Mouse (Mus musculus) stomach, embryonic 16.5 days (tissue): Measurements from ENCODE around the gene H2-Ke6. TPM values are rescaled to one million over a fixed set of nuclear protein-coding genes. Genes with fewer than 3 reads are reported as not detected.

ENCODE experiments used
- ATAC-seq: fragments of 200-750 bp; cut with Nextera tagmentation; 2 replicates; pipeline ENCODE4 v1.8.0; 2017; ENCODE audit warnings: moderate number of reproducible peaks, moderate TSS enrichment; ENCODE audit not compliant: insufficient read depth, low FRiP score
- H3K27ac ChIP-seq: fragments of 300-500 bp; sonication (generic); 2 replicates; pipeline ENCODE4 v1.5.1; 2014; ENCODE audit warnings: low read length
- H3K27me3 ChIP-seq: fragments of 300-500 bp; sonication (generic); 2 replicates; pipeline ENCODE4 v1.6.1; 2014; ENCODE audit warnings: low read length, control low read depth, mixed read lengths; ENCODE audit not compliant: control insufficient read depth, insufficient read depth
- H3K36me3 ChIP-seq: fragments of 300-500 bp; sonication (generic); 2 replicates; pipeline ENCODE4 v1.6.1; 2014; ENCODE audit warnings: low read length; ENCODE audit not compliant: control insufficient read depth, insufficient read depth
- H3K4me1 ChIP-seq: fragments of 300-500 bp; sonication (generic); 2 replicates; pipeline ENCODE4 v1.6.1; 2014; ENCODE audit warnings: low read length, control low read depth, mixed read lengths; ENCODE audit not compliant: control insufficient read depth, insufficient read depth
- H3K4me2 ChIP-seq: fragments of 300-500 bp; sonication (generic); 2 replicates; pipeline ENCODE4 v1.6.1; 2014; ENCODE audit warnings: low read depth, low read length, mixed read lengths
- H3K4me3 ChIP-seq: fragments of 300-500 bp; sonication (generic); replicated peaks from 2 replicates; pipeline ENCODE4 v1.5.1; 2014; ENCODE audit warnings: mild to moderate bottlenecking, low read length
- H3K9ac ChIP-seq: fragments of 300-500 bp; sonication (generic); 2 replicates; pipeline ENCODE4 v1.6.1; 2014; ENCODE audit warnings: low read length
- H3K9me3 ChIP-seq: fragments of 300-500 bp; sonication (generic); replicated peaks from 2 replicates; pipeline ENCODE4 v1.6.1; 2016; ENCODE audit warnings: low read length, control low read depth; ENCODE audit not compliant: control insufficient read depth
- WGBS: fragments of 180-500 bp; shearing (Covaris S2); extraction: QIAGEN DNeasy Blood & Tissue Kit; methylation state at CpG from one replicate; pipeline ENCODE4 v1.1.7; 2014; 5-methylcytosine and 5-hydroxymethylcytosine counted together
- polyA plus RNA-seq: library from polyadenylated mRNA; unstranded; fragments of >200 nt; fragmentation: Nextera tagmentation; extraction: Ambion mirVana; gene quantifications from 2 replicates; pipeline ENCODE4 v1.2.1, GENCODE M21; 2015

H2-Ke6 gene
- 38.9 and 41.3 TPM in 2 replicates for polyA plus RNA-seq

GRCm38 (mm10) chr17:34027656-34028223 is at the start of gene H2-Ke6:
Gene H2-Ke6 (minus strand): TSS chr17:34028060.
- ATAC-seq: peak; percentile 75
- Histone ChIP-seq H3K9me3 (no peaks in the 10 kb centered on the region), H3K9ac (peak within 1 kb of the TSS; percentile 74), H3K27ac (peak within 1 kb of the TSS; percentile 66), H3K36me3 (peaks cover 16% of the 10 kb centered on the region), H3K27me3 (no peaks in the 10 kb centered on the region), H3K4me3 (peak within 1 kb of the TSS; percentile 75), H3K4me2 (peak within 1 kb of the TSS; percentile 85), H3K4me1 (peaks cover 52% of the 10 kb centered on the region)
- under 1% methylated on average over 49 of the region's 49 CpGs for WGBS

- no peak overlapping the region for H3K4me2 ChIP-seq
- no peaks in the 10 kb centered on the region for H3K4me1 ChIP-seq
- no peak overlapping the region for H3K4me3 ChIP-seq
- H3K9me3 ChIP-seq: no peaks in the 10 kb centered on the region
- H3K27me3 ChIP-seq: peaks cover 17% of the 10 kb centered on the region
- ATAC-seq: no peak
- 3% methylated on average over 9 of the region's 9 CpGs for WGBS
- H3K9ac ChIP-seq: no peak overlapping the region
- H3K36me3 ChIP-seq: no peaks in the 10 kb centered on the region
- no peak overlapping the region for H3K27ac ChIP-seq
Measured at GRCm38 (mm10) chr17:34077549-34077948, 49.7 kb upstream of the H2-Ke6 start.

GRCm38 (mm10) chr17:34075271-34075670 is 47.4 kb upstream of the H2-Ke6 start:
- no peak overlapping the region for H3K4me3 ChIP-seq
- no peak for ATAC-seq
- no peaks in the 10 kb centered on the region for H3K36me3 ChIP-seq
- no peak overlapping the region for H3K4me2 ChIP-seq
- H3K4me1 ChIP-seq: no peaks in the 10 kb centered on the region
- H3K27me3 ChIP-seq: peaks cover 17% of the 10 kb centered on the region
- 41% methylated on average over 7 of the region's 7 CpGs for WGBS
- no peaks in the 10 kb centered on the region for H3K9me3 ChIP-seq
- H3K27ac ChIP-seq: no peak overlapping the region
- no peak overlapping the region for H3K9ac ChIP-seq

GRCm38 (mm10) chr17:34072091-34072490 is 44.2 kb upstream of the H2-Ke6 start:
- no peak overlapping the region for H3K27ac ChIP-seq
- no peaks in the 10 kb centered on the region for H3K9me3 ChIP-seq
- 69% methylated on average over 5 of the region's 5 CpGs for WGBS
- no peak overlapping the region for H3K4me2 ChIP-seq
- peaks cover 14% of the 10 kb centered on the region for H3K27me3 ChIP-seq
- no peak overlapping the region for H3K4me3 ChIP-seq
- H3K9ac ChIP-seq: no peak overlapping the region
- H3K4me1 ChIP-seq: no peaks in the 10 kb centered on the region
- ATAC-seq: no peak
- no peaks in the 10 kb centered on the region for H3K36me3 ChIP-seq

GRCm38 (mm10) chr17:34068864-34069263 is 41.0 kb upstream of the H2-Ke6 start:
- H3K27ac ChIP-seq: no peak overlapping the region
- H3K27me3 ChIP-seq: no peaks in the 10 kb centered on the region
- H3K9me3 ChIP-seq: no peaks in the 10 kb centered on the region
- no peak overlapping the region for H3K9ac ChIP-seq
- H3K36me3 ChIP-seq: no peaks in the 10 kb centered on the region
- no peaks in the 10 kb centered on the region for H3K4me1 ChIP-seq
- ATAC-seq: no peak
- no peak overlapping the region for H3K4me3 ChIP-seq
- H3K4me2 ChIP-seq: no peak overlapping the region
- WGBS: 39% methylated on average over 3 of the region's 3 CpGs

- no peaks in the 10 kb centered on the region for H3K4me1 ChIP-seq
- no peak overlapping the region for H3K9ac ChIP-seq
- H3K4me2 ChIP-seq: no peak overlapping the region
- no peaks in the 10 kb centered on the region for H3K9me3 ChIP-seq
- H3K27ac ChIP-seq: no peak overlapping the region
- WGBS: 47% methylated on average over 7 of the region's 7 CpGs
- no peak for ATAC-seq
- H3K36me3 ChIP-seq: no peaks in the 10 kb centered on the region
- no peaks in the 10 kb centered on the region for H3K27me3 ChIP-seq
- no peak overlapping the region for H3K4me3 ChIP-seq
Measured at GRCm38 (mm10) chr17:34057224-34057623, 29.4 kb upstream of the H2-Ke6 start.

GRCm38 (mm10) chr17:34047404-34048050 is 19.7 kb upstream of the H2-Ke6 start:
- Histone ChIP-seq H3K27me3 (no peaks in the 10 kb centered on the region), H3K4me2 (no peak overlapping the region), H3K4me3 (no peak overlapping the region), H3K4me1 (no peaks in the 10 kb centered on the region), H3K9ac (no peak overlapping the region), H3K27ac (no peak overlapping the region), H3K36me3 (no peaks in the 10 kb centered on the region), H3K9me3 (peaks cover 8% of the 10 kb centered on the region; the same call in 1 of the 2 replicates)
- ATAC-seq: no peak
- 91% methylated on average over 5 of the region's 5 CpGs for WGBS

GRCm38 (mm10) chr17:34045941-34046340 is 18.1 kb upstream of the H2-Ke6 start:
- H3K27ac ChIP-seq: no peak overlapping the region
- peaks cover 8% of the 10 kb centered on the region; the same call in 1 of the 2 replicates for H3K9me3 ChIP-seq
- no peaks in the 10 kb centered on the region for H3K27me3 ChIP-seq
- H3K4me3 ChIP-seq: no peak overlapping the region
- 78% methylated on average over 14 of the region's 14 CpGs for WGBS
- peaks cover 3% of the 10 kb centered on the region for H3K4me1 ChIP-seq
- H3K36me3 ChIP-seq: no peaks in the 10 kb centered on the region
- ATAC-seq: no peak
- no peak overlapping the region for H3K4me2 ChIP-seq
- no peak overlapping the region for H3K9ac ChIP-seq

GRCm38 (mm10) chr17:34039562-34040450 is 11.9 kb upstream of the H2-Ke6 start:
- Histone ChIP-seq H3K9me3 (no peaks in the 10 kb centered on the region), H3K27me3 (0 out of 2 replicates have a peak, but pooled peaks cover 4% of the 10 kb centered on the region), H3K4me1 (peaks cover 22% of the 10 kb centered on the region), H3K4me3 (no peak overlapping the region), H3K9ac (peak overlapping the region; percentile 47; the same call in 1 of the 2 replicates), H3K4me2 (no peak overlapping the region), H3K27ac (no peak overlapping the region), H3K36me3 (peaks cover 20% of the 10 kb centered on the region)
- WGBS: 22% methylated on average over 17 of the region's 17 CpGs
- ATAC-seq: no peak
